Mouse (Mus musculus) left cerebral cortex, adult 6 months (tissue): ENCODE measurements around the gene Olfr402. TPM values are rescaled to one million over a fixed set of nuclear protein-coding genes. Genes with fewer than 3 reads are reported as not detected.

Source experiments
- long read RNA-seq, 2 experiments: library from polyadenylated mRNA; unstranded; transcript quantifications; one replicate each; pipeline ENCODE4 v2.0.0; 2019 to 2020
- polyA plus RNA-seq: library from polyadenylated mRNA; unstranded; fragments of <200 nt; fragmentation: Nextera tagmentation; gene quantifications from 2 replicates; pipeline ENCODE4 v1.2.3, GENCODE M21; 2021

Olfr402 gene
- polyA plus RNA-seq = not detected in 2 replicates
- long read RNA-seq, experiment 1 = 0 reads
- long read RNA-seq, experiment 2 = 0 reads

DNA sequence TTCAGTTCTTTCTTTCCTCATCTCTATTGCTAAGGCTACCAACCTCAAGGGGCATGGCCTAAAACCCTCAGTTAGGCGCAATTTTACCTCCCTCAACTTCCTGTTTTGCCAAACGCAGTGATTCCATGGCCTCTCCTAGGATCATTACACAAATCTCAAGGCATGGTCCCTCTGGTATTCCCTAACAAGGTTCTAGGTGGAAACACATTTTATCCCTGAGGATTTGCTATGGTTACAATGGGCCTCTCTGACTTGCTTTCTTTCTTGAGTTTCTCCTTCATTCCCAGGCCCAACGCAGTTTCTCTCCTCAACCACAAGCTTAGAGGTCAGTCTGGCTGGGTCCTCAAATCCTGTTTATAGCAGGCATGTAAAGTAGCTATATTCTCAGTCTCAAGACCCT, at the start of gene Olfr402:
TSS of gene Olfr402 (plus strand) at position 301 of the 400 bp plus-strand sequence.

DNA sequence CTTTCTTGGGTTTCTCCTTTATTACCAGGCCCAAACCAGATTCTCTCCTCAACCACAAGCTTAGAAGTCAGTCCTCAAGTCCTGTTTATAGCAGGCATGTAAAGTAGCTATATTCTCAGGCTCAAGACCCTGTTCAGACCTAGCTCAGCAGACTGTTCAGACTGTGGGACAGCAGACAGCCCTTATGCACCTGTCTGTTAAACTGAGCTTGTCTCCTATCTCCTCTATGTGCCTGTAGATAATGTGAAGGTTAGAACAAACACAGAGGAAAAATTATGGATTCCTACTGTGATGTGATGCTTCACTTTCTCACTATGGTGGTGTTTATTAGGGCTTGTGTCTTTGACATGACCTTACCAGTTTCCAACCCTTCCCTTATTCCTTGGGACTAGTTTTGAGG, 39.9 kb upstream of the Olfr402 start, which contains the start of gene Olfr401:
TSS of gene Olfr401 (plus strand) at position 301 of the 400 bp plus-strand sequence.

DNA sequence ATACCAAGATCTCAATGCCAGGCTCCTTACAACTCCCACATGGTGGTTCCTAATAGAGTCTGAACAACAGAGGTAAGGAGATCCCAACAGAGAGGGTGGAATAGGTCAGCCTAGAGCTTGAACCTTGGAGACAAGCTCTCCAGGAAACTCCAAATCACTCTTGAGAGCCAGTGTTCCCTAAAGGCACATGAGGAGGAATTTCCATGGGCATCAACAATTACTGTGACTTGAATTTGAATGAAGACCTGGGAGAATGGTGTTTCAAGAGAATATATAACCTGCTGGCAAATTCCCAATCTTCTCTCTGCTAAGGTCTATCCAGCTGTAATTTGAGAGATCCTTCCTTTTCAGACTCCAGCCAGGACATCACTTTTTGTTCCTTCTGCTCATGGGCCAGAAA, 32.6 kb downstream of the Olfr402 start, which contains the start of gene Olfr403:
TSS of gene Olfr403 (plus strand) at position 301 of the 400 bp plus-strand sequence.

Other genes with a start within 250 kb of the Olfr402 start
- gene Olfr395, start 244.2 kb upstream of the Olfr402 start, polyA plus RNA-seq = not detected in 2 replicates
- gene Olfr23, start 216.9 kb upstream of the Olfr402 start, polyA plus RNA-seq = not detected in 2 replicates
- not detected in 2 replicates for gene Olfr397, start 192.7 kb upstream of the Olfr402 start, polyA plus RNA-seq
- gene Olfr398, start 163.1 kb upstream of the Olfr402 start, polyA plus RNA-seq = not detected in 2 replicates
- gene Olfr139, start 97.0 kb upstream of the Olfr402 start, polyA plus RNA-seq = not detected in 2 replicates
- not detected in 2 replicates for gene Olfr399, start 96.9 kb upstream of the Olfr402 start, polyA plus RNA-seq
- gene Zfp616, start 83.6 kb upstream of the Olfr402 start, polyA plus RNA-seq = not detected in 2 replicates
- not detected in 2 replicates for gene Olfr401, start 39.8 kb upstream of the Olfr402 start, polyA plus RNA-seq
- not detected in 2 replicates for gene Olfr403, start 32.7 kb downstream of the Olfr402 start, polyA plus RNA-seq
- not detected in 2 replicates for gene Olfr43, start 57.9 kb downstream of the Olfr402 start, polyA plus RNA-seq
- not detected in 2 replicates for gene Olfr406, start 106.3 kb downstream of the Olfr402 start, polyA plus RNA-seq
- not detected in 2 replicates for gene Olfr59, start 130.2 kb downstream of the Olfr402 start, polyA plus RNA-seq
- gene Olfr410, start 184.5 kb downstream of the Olfr402 start, polyA plus RNA-seq = not detected in 2 replicates
- gene Olfr411, start 199.1 kb downstream of the Olfr402 start, polyA plus RNA-seq = not detected in 2 replicates
- not detected in 2 replicates for gene Olfr412, start 208.5 kb downstream of the Olfr402 start, polyA plus RNA-seq